Mouse (Mus musculus) embryonic facial prominence, embryonic 12.5 days (tissue): Measurements from ENCODE around the gene Mipep. TPM values are rescaled to one million over a fixed set of nuclear protein-coding genes. Genes with fewer than 3 reads are reported as not detected.
A peak's percentile ranks its signal among the peaks of the same experiment; 100 is the strongest.

ENCODE experiments used
- ATAC-seq: fragments of 200-750 bp; cut with Nextera tagmentation; 2 replicates; pipeline ENCODE4 v1.8.0; 2017; ENCODE audit not compliant: insufficient number of reproducible peaks, insufficient read depth, low FRiP score, low TSS enrichment
- H3K27ac ChIP-seq: fragments of 300-500 bp; sonication (generic); 2 replicates; pipeline ENCODE4 v1.5.1; 2016; ENCODE audit warnings: mild to moderate bottlenecking
- H3K27me3 ChIP-seq: fragments of 300-500 bp; sonication (generic); 2 replicates; pipeline ENCODE4 v1.6.1; 2016; ENCODE audit warnings: mild to moderate bottlenecking, moderate library complexity
- H3K36me3 ChIP-seq: fragments of 300-500 bp; sonication (generic); 2 replicates; pipeline ENCODE4 v1.6.1; 2016; ENCODE audit warnings: mild to moderate bottlenecking
- H3K4me1 ChIP-seq: fragments of 300-500 bp; sonication (generic); 2 replicates; pipeline ENCODE4 v1.6.1; 2016
- H3K4me2 ChIP-seq: fragments of 300-500 bp; sonication (generic); replicated peaks from 2 replicates; pipeline ENCODE4 v1.6.1; 2016; ENCODE audit warnings: mild to moderate bottlenecking, moderate library complexity
- H3K4me3 ChIP-seq: fragments of 300-500 bp; sonication (generic); 2 replicates; pipeline ENCODE4 v1.5.1; 2016; ENCODE audit warnings: mild to moderate bottlenecking
- H3K9ac ChIP-seq: fragments of 300-500 bp; sonication (generic); 2 replicates; pipeline ENCODE4 v1.6.1; 2016; ENCODE audit warnings: mild to moderate bottlenecking, moderate library complexity
- H3K9me3 ChIP-seq: fragments of 300-500 bp; sonication (generic); 2 replicates; pipeline ENCODE4 v1.6.1; 2016; ENCODE audit warnings: mild to moderate bottlenecking, moderate library complexity
- WGBS: fragments of 180-500 bp; shearing (Covaris S2); methylation state at CpG from one replicate; pipeline ENCODE4 v1.1.7; 2016; 5-methylcytosine and 5-hydroxymethylcytosine counted together
- polyA plus RNA-seq: library from polyadenylated mRNA; unstranded; fragments of >200 nt; fragmentation: Nextera tagmentation; extraction: Ambion mirVana; gene quantifications from 2 replicates; pipeline ENCODE4 v1.2.1, GENCODE M21; 2016

Mipep gene
- polyA plus RNA-seq, 1 experiment from 2014 or later: 25.1 TPM

DNA sequence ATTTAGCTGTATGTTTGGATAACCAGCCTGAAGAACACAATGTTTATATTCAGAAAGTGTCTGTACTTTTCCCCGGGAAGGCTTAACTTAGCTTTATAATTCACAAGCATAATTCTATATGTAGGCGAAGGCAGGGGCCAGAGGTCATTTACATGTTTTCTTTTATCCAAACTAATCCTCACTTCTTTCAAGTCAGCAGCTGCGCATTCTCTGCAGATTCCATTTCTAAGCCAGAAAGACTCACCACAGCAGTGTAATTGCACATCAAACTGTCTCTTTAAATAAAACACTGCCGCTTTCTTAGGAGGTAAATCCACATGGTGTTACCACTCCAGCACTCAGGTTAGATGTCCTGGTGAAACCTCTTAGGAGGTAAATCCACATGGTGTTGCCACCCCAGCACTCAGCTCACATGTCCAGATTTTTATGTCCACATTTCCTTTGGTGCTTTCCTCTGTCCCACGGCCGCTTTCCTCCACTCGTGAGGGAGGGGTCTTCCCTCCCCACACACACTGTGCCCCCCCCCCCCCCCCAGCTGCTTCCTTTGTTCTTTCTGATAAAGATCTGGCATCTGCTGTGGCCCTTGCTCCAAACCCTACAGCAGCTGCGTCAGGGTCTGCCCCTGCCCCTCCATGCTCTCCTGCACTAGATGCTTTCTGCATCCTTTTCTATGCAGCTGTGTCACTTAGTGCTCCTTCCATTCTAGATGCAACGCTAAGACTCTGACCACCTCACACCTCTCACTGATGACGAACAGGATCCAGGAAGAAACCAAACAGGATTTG, 61.1 kb downstream of the Mipep start:
- Histone ChIP-seq H3K4me1 (peaks cover 15% of the 10 kb centered on the region; the same call in 1 of the 2 replicates), H3K4me2 (no peak overlapping the region), H3K9ac (no peak overlapping the region), H3K4me3 (no peak overlapping the region), H3K27me3 (no peaks in the 10 kb centered on the region), H3K9me3 (no peaks in the 10 kb centered on the region), H3K27ac (no peak overlapping the region), H3K36me3 (peaks cover 10% of the 10 kb centered on the region; the same call in 1 of the 2 replicates)
- WGBS: 46% methylated on average over 10 of the region's 10 CpGs
- 0 out of 2 replicates have a peak, but pooled peaks have one; percentile 35 for ATAC-seq

DNA sequence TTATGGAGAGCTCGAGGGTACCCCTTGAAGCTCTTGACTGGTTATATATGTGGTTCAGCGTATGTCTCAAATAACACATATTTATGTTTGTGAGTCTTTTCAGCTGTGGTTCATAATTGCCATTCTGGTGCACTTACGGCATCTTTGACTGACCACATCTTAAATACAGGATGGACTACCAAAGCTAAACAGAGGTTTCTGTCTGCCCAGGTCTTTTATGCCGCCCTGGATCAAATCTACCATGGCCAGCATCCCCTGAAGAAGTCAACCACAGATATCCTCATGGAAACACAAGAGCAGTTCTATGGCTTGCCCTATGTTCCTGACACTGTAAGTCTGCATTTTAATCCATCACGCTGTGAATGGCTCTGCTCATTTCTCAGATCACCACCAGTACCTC, 61.8 kb downstream of the Mipep start:
- peaks cover 12% of the 10 kb centered on the region; the same call in 1 of the 2 replicates for H3K36me3 ChIP-seq
- no peak for ATAC-seq
- H3K27ac ChIP-seq: no peak overlapping the region
- peaks cover 15% of the 10 kb centered on the region; the same call in 1 of the 2 replicates for H3K4me1 ChIP-seq
- no peak overlapping the region for H3K4me2 ChIP-seq
- H3K9me3 ChIP-seq: no peaks in the 10 kb centered on the region
- WGBS: 76% methylated on average over 5 of the region's 5 CpGs
- H3K27me3 ChIP-seq: no peaks in the 10 kb centered on the region
- no peak overlapping the region for H3K9ac ChIP-seq
- no peak overlapping the region for H3K4me3 ChIP-seq

DNA sequence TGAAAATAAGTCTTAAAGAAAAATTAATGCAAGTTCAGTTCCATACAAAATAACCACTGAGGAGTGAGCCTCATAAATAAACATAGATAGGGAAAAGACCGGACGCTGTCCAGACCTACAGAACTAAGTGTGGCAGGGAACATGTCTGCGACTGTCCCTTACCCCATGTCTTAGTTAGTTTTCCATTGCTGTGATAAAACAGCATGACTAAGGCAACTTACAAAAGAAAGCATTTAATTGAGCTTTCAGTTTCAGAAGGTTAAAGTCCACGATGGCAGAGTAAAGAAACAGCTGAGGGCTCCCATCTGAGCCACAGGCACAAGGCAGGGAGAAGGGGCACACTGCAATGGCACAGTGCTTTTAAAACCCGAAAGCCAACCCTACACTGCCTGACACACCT, 63.8 kb downstream of the Mipep start:
- Histone ChIP-seq H3K36me3 (peaks cover 19% of the 10 kb centered on the region), H3K27ac (no peak overlapping the region), H3K4me2 (no peak overlapping the region), H3K4me1 (peaks cover 15% of the 10 kb centered on the region; the same call in 1 of the 2 replicates), H3K9ac (no peak overlapping the region), H3K9me3 (no peaks in the 10 kb centered on the region), H3K27me3 (no peaks in the 10 kb centered on the region), H3K4me3 (no peak overlapping the region)
- WGBS: 89% methylated on average over 5 of the region's 5 CpGs
- no peak for ATAC-seq

DNA sequence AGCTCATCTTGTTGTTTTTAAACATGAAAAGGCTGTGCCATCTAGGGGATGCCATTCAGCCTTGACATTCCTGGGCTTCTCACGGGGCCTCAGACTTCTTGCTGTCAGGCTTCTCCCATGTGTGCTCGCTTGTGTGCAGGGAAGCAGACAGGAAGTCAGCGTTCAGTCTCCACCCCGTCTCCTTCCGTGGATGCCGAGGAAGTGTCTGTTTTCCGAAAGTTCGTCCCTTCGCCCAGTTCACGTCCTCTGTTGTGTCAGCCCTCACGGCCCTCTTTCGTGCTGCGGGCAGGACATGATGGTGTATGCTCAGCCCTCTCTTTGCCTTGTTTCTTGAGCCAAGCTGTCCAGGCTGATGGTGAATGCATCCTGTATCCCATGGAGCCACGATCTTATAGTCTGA, 65.7 kb downstream of the Mipep start:
- Histone ChIP-seq H3K9me3 (no peaks in the 10 kb centered on the region), H3K27me3 (no peaks in the 10 kb centered on the region), H3K4me3 (no peak overlapping the region), H3K27ac (no peak overlapping the region), H3K36me3 (peaks cover 22% of the 10 kb centered on the region), H3K4me1 (peaks cover 8% of the 10 kb centered on the region; the same call in 1 of the 2 replicates), H3K9ac (no peak overlapping the region), H3K4me2 (no peak overlapping the region)
- 73% methylated on average over 14 of the region's 14 CpGs for WGBS
- ATAC-seq: no peak

DNA sequence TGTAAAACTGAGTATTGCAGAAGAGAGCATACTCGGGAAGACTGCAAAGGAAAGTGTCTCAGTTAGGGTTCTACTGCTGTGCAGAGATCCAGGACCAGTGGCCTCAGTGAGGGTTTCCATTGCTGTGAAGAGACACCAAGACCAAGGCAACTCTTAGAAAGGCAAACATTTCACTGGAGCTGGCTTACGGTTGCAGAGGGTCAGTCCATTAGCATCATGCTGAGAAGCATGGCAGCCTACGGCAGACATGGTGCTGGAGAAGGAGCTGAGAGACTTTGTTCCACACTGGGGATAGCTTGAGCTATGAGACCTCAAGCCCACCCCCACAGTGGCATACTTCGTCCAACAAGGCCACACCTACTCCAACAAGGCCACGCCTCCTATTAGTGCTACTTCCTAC, 67.3 kb downstream of the Mipep start:
- no peak for ATAC-seq
- no peaks in the 10 kb centered on the region for H3K9me3 ChIP-seq
- no peak overlapping the region for H3K4me3 ChIP-seq
- H3K9ac ChIP-seq: no peak overlapping the region
- H3K4me1 ChIP-seq: no peaks in the 10 kb centered on the region
- H3K27me3 ChIP-seq: no peaks in the 10 kb centered on the region
- no peak overlapping the region for H3K4me2 ChIP-seq
- H3K36me3 ChIP-seq: peaks cover 25% of the 10 kb centered on the region
- WGBS: 91% methylated on average over 5 of the region's 5 CpGs
- no peak overlapping the region for H3K27ac ChIP-seq

DNA sequence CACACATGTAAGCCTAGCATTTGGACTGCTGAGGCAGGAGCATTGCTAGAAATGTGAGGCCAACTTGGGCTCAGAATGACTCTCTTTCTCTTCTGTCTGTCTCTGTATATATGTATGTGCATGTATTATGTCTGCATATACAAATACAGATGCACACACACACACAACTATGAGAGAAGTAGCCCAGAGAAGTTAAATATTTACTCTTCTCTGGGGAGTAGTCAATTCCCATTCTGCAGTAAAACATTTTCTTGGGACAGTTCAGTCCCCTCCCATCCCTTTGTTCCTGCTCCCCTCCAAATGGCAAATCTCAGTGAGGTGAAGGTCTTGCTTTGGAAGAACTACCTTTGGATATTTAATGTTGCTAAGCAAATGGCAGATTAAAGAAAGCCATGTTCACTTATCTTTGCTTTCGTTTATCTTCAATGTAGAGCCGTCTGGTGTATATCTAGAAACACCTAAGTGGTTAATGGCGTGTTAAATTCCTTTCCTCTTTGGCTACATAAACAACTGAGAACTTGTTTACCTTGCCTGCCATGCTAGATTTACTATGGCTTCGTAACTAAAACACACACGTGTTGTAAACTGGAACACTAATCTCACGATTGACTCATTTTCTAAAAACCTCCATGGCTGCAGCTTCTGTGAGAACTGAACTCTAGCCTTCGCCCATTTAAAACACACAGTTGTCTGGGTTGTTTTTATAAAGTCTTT, 72.0 kb downstream of the Mipep start:
- Histone ChIP-seq H3K36me3 (peaks cover 11% of the 10 kb centered on the region; the same call in 1 of the 2 replicates), H3K9ac (no peak overlapping the region), H3K27me3 (no peaks in the 10 kb centered on the region), H3K9me3 (no peaks in the 10 kb centered on the region), H3K27ac (no peak overlapping the region), H3K4me3 (no peak overlapping the region), H3K4me1 (no peaks in the 10 kb centered on the region), H3K4me2 (no peak overlapping the region)
- no peak for ATAC-seq
- WGBS: 65% methylated on average over 7 of the region's 7 CpGs

DNA sequence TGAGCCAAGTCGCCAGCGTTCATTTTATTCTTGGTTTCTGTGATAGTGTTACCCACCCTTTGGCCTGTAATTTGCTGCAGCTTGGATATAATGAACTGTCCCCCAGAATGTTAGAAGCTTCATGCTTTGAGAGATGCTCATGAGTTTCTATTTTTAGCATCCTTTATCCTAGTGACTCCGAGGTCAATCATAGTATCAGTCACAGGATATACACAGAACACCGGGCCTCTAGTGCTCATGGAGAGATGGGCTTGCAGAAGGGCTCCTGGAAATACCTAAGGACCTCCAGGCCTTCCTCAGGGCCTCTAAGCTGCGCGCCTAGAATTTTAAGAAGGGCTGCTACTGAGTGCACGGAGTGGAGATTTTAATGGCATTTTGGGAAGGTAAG, 72.5 kb downstream of the Mipep start:
- Histone ChIP-seq H3K9me3 (no peaks in the 10 kb centered on the region), H3K9ac (no peak overlapping the region), H3K36me3 (0 out of 2 replicates have a peak, but pooled peaks cover 6% of the 10 kb centered on the region), H3K27ac (no peak overlapping the region), H3K4me3 (no peak overlapping the region), H3K4me1 (no peaks in the 10 kb centered on the region), H3K4me2 (no peak overlapping the region), H3K27me3 (no peaks in the 10 kb centered on the region)
- 76% methylated on average over 7 of the region's 7 CpGs for WGBS
- ATAC-seq: no peak

DNA sequence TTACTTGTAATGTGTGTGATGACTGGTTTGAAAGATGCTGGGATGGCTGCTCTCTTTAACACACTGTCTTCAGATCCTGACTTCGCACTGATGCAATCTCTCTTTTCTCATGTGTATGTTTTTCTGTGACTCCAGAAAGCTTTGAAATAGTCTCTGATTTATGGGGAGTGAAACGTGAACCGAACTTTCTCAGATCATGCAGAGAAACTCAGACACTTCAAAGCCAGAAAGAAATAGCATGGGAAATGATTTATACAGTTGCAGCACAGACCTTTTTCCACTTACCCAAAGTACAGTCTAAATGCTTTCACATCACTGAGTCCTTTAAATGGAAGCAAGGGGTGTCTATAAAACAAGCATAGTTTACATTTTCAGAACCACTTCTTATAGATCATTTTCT, 79.0 kb downstream of the Mipep start:
- no peaks in the 10 kb centered on the region for H3K9me3 ChIP-seq
- no peaks in the 10 kb centered on the region for H3K27me3 ChIP-seq
- WGBS: 67% methylated on average over 3 of the region's 3 CpGs
- peaks cover 17% of the 10 kb centered on the region for H3K4me1 ChIP-seq
- no peak overlapping the region for H3K4me3 ChIP-seq
- H3K27ac ChIP-seq: no peak overlapping the region
- no peak overlapping the region for H3K9ac ChIP-seq
- no peak overlapping the region for H3K4me2 ChIP-seq
- H3K36me3 ChIP-seq: no peaks in the 10 kb centered on the region
- no peak for ATAC-seq

DNA sequence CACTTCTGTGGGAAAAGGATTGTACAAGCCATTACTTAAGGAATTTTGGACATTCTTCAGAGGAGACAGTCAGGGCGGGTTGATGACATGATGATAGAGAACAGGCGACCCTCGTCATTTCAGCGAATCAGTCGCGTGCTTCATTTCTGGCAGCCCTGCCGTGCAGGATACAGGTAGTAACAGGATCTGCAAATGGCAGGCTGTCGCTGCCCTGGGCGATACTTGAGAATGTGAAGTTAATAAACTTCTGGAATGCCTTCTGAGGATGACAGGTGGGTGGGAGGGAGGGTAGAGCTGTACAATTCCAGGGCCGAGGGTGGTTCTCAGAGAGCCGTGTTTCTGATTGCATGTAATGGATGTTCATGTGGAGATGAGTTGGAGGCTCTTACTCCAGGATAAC, 82.0 kb downstream of the Mipep start:
- WGBS: 34% methylated on average over 11 of the region's 11 CpGs
- Histone ChIP-seq H3K36me3 (0 out of 2 replicates have a peak, but pooled peaks cover 10% of the 10 kb centered on the region), H3K27ac (no peak overlapping the region), H3K9ac (no peak overlapping the region), H3K4me2 (no peak overlapping the region), H3K4me3 (no peak overlapping the region), H3K27me3 (no peaks in the 10 kb centered on the region), H3K4me1 (peaks cover 17% of the 10 kb centered on the region), H3K9me3 (no peaks in the 10 kb centered on the region)
- ATAC-seq: no peak

DNA sequence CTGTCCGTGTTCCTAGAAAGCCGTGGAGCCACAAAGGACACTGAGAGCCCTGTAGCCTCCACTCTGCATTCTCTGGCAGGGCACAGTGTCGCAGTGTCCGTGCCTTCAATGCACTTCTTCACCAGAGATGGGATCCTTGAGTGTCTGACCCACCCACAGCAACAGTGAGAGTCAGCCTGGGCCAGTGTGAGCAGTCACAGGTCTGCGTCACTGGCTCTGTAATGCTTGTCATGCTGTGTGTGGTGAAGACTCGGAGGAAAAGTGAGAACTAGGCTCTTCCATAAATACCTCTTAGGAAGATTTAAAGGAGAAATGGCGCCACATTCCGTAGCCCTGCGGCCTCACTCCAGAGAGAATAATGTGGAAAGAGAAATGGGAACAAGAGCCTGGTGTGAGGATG, 84.0 kb downstream of the Mipep start:
- Histone ChIP-seq H3K9me3 (no peaks in the 10 kb centered on the region), H3K27me3 (no peaks in the 10 kb centered on the region), H3K9ac (no peak overlapping the region), H3K4me3 (no peak overlapping the region), H3K36me3 (peaks cover 10% of the 10 kb centered on the region; the same call in 1 of the 2 replicates), H3K4me1 (peaks cover 17% of the 10 kb centered on the region), H3K27ac (no peak overlapping the region), H3K4me2 (no peak overlapping the region)
- no peak for ATAC-seq
- 55% methylated on average over 9 of the region's 9 CpGs for WGBS

DNA sequence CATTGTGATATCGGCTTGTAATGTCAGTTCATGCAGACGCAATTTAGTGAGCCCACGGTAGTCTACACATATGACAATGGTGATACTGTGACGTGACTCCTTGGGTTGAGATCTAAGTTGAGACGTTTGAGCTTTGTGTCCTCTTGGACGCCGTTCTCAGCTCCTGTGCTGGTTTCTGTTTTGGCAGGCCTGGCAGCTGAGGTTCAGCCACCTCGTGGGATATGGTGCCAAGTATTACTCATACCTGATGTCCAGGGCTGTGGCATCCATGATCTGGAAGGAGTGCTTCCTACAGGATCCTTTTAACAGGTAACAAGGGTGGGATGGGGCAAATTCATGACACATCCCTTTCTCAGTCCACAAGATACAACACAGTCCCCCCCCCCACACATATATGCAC, 87.5 kb downstream of the Mipep start:
- no peak overlapping the region for H3K4me3 ChIP-seq
- 94% methylated on average over 8 of the region's 8 CpGs for WGBS

DNA sequence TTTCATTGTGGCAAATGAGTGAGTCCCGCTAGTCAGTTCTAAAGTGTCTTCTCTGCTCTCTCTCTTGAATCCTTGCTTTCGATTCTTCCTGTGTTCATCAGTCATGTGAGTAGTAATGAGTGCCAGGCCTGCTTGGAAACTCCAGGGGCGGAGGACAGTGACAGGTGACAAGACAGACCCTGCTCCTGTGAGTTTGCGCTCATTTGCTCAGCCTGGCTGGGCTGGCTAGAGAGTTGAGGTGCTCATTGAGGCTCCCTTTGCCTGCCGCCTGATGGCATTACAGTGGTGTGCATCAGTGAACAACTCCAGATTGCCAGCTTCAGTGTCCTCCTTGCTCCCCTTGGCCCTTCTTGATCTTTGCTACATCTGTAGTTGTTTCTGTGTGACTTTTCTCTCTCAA, 97.7 kb downstream of the Mipep start:
- no peak overlapping the region for H3K4me3 ChIP-seq
- ATAC-seq: no peak
- WGBS: 81% methylated on average over 5 of the region's 5 CpGs

More for the DNA sequence above, 87.5 kb downstream of the Mipep start:
- no peak for ATAC-seq
- Histone ChIP-seq H3K9me3 (no peaks in the 10 kb centered on the region), H3K4me1 (peaks cover 4% of the 10 kb centered on the region; the same call in 1 of the 2 replicates), H3K4me2 (no peak overlapping the region), H3K36me3 (peaks cover 16% of the 10 kb centered on the region), H3K27me3 (no peaks in the 10 kb centered on the region), H3K9ac (no peak overlapping the region), H3K27ac (no peak overlapping the region)

More for the DNA sequence above, 97.7 kb downstream of the Mipep start:
- no peak overlapping the region for H3K4me2 ChIP-seq
- peaks cover 5% of the 10 kb centered on the region; the same call in 1 of the 2 replicates for H3K36me3 ChIP-seq
- peaks cover 5% of the 10 kb centered on the region; the same call in 1 of the 2 replicates for H3K9me3 ChIP-seq
- H3K4me1 ChIP-seq: no peaks in the 10 kb centered on the region
- H3K27me3 ChIP-seq: no peaks in the 10 kb centered on the region
- H3K27ac ChIP-seq: no peak overlapping the region
- no peak overlapping the region for H3K9ac ChIP-seq
